Mouse (Mus musculus) kidney, adult 2 months (tissue): ENCODE data around the gene Abhd12b. TPM values are rescaled to one million over a fixed set of nuclear protein-coding genes. Genes with fewer than 3 reads are reported as not detected.

Experiments
- DNase-seq: peaks from one replicate; pipeline ENCODE4 v3.0.0; 2021
- H3K27ac ChIP-seq: fragments of 200-500 bp; 2 replicates; pipeline ENCODE4 v1.5.1; 2012; ENCODE audit warnings: low read depth, low read length, control low read depth, inconsistent platforms; ENCODE audit not compliant: insufficient read depth
- H3K27me3 ChIP-seq: fragments of 200-500 bp; replicated peaks from 2 replicates; pipeline ENCODE4 v1.6.1; 2012; ENCODE audit warnings: mild to moderate bottlenecking, moderate library complexity, low read length, inconsistent platforms; ENCODE audit not compliant: control insufficient read depth, insufficient read depth
- H3K36me3 ChIP-seq: fragments of 200-500 bp; 2 replicates; pipeline ENCODE4 v1.6.1; 2012; ENCODE audit warnings: mild to moderate bottlenecking, moderate library complexity, low read length, inconsistent platforms; ENCODE audit not compliant: control insufficient read depth, insufficient read depth
- H3K4me1 ChIP-seq: fragments of 200-500 bp; 2 replicates; pipeline ENCODE4 v1.6.1; 2011; ENCODE audit warnings: low read length; ENCODE audit not compliant: control insufficient read depth, insufficient read depth
- H3K4me3 ChIP-seq: fragments of 200-500 bp; 2 replicates; pipeline ENCODE4 v1.5.1; 2011; ENCODE audit warnings: mild to moderate bottlenecking, low read depth, low read length, control low read depth; ENCODE audit not compliant: insufficient read depth
- CTCF ChIP-seq: fragments of 200-500 bp; conservative IDR thresholded peaks from 2 replicates; pipeline ENCODE4 v1.5.1; 2011; ENCODE audit warnings: low read depth, mild to moderate bottlenecking, control low read depth, low read length, moderate library complexity, mixed read lengths; ENCODE audit not compliant: insufficient read depth, insufficient read length
- POLR2A ChIP-seq: fragments of 200-500 bp; IDR thresholded peaks from one replicate; pipeline ENCODE4 v1.6.1; 2011; ENCODE audit warnings: low read depth, low read length, control low read depth
- WGBS: fragments of 180-500 bp; shearing (Covaris S2); methylation state at CpG from one replicate; pipeline ENCODE4 v1.1.7; 2018; 5-methylcytosine and 5-hydroxymethylcytosine counted together
- polyA plus RNA-seq: library from polyadenylated mRNA; depleted of rRNA; stranded (reverse); fragments of >200 nt; gene quantifications from 2 replicates; pipeline ENCODE4 v1.2.3, GENCODE M21; 2012

Gene Abhd12b
- polyA plus RNA-seq, 1 experiment, result not detected

DNA sequence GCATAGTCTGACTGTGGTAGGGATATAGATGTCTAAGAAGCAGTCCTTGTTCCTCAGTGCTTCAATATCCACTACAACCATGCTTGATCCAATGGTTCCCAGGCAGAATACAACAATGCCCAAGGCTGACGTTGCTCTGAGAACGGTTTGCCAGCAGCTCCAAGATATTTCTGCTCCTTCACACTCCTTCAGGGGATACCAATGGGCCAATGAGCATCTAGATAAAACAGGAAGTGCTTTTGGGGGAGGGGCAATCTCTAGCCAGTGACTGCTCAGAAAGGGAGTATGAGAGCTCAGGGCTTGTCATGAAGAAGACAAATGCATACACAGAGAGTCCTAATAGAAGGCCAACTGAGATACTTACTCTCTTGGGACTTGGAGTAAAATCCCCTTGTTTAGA, 34.4 kb upstream of the Abhd12b start:
- 65% methylated on average over 2 of the region's 2 CpGs for WGBS
- TF ChIP-seq CTCF (no peak), POLR2A (no peak)

DNA sequence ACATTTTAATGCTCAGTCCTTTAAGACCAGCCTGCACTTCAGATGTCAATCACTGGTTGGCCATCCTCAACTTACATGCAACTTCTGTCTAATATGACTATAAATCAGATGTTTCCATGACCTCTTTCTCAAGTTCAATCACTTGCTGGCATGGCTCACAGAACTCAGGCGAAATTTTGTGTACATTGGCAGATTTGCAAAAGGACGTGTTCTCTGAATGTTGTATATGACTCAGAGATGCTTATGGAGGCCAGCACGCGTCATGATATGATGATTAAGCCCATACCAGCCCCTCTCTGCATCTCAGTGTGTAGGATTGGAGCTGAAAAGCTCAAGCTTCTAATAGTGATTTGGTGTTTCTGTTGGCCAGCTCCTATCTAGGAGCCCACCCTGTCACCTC, 27.3 kb upstream of the Abhd12b start:
- DNase-seq, result no peak
- Histone ChIP-seq H3K27me3 (no peaks in the 10 kb centered on the region; the same call in 1 of the 2 replicates), H3K36me3 (no peaks in the 10 kb centered on the region), H3K4me3 (no peak overlapping the region), H3K4me1 (no peaks in the 10 kb centered on the region), H3K27ac (no peak overlapping the region)
- 80% methylated on average over 4 of the region's 4 CpGs for WGBS
- no peak for TF ChIP-seq CTCF
- no peak for TF ChIP-seq POLR2A

More for the DNA sequence above, 34.4 kb upstream of the Abhd12b start:
- H3K36me3 ChIP-seq, result no peaks in the 10 kb centered on the region
- H3K27ac ChIP-seq, result no peak overlapping the region
- H3K4me3 ChIP-seq, result no peak overlapping the region
- no peaks in the 10 kb centered on the region for H3K27me3 ChIP-seq
- no peaks in the 10 kb centered on the region for H3K4me1 ChIP-seq
- no peak for DNase-seq

DNA sequence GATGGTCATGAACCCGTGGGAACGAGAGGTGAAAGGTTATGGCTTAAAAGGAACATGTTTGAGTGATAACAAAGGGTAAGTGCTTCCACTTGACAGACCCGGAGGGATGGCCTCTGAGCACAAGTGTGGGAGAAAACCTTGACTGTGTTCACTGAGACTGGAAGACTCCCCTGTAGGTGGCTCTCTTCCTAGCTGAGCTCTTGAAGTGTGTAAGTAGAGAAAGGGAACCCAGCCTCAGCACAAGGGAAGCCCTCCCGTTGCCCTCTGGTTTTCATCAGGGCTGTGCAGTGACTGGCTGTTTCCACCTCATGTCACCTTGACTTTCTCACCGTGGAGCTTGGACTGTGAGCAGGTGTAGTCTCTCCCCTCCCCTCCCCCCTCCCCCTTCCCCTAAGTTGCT, 24.8 kb upstream of the Abhd12b start:
- no peak overlapping the region for H3K27ac ChIP-seq
- 45% methylated on average over 5 of the region's 5 CpGs for WGBS
- no peak for TF ChIP-seq CTCF
- no peak for TF ChIP-seq POLR2A
- H3K4me3 ChIP-seq, result no peak overlapping the region
- DNase-seq, result no peak
- no peaks in the 10 kb centered on the region; the same call in 1 of the 2 replicates for H3K27me3 ChIP-seq
- no peaks in the 10 kb centered on the region for H3K36me3 ChIP-seq
- H3K4me1 ChIP-seq, result no peaks in the 10 kb centered on the region

DNA sequence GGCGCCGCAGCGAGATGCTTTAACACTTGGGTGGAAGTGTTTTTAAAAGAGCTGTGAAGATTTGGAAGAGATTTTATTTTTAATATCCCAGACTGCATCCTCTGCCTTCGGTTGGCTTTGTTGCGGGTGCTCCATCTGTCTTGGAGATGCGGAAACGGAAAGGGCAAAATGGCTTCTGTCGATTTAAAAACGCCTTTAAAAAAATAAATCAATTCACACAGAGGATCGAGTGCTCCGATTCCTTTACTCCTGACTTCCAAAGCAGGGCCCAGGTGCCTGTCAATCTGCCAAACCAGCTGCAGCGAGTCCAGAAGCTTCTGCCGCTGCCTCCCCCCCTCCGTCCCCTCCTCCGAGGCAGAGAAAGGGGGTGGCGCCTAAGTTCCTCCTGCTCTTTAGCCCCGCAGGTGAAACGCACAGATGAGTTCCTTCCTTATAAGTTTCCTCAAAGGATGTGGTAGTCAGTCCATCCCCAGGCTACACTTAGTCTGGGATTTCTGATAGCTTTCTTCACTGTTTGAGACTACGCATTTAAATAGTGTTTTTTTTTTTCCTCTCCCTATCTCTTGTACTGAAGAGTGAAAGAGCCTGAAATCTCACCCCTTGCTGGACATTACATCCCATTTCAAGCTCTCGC, 22.8 kb upstream of the Abhd12b start:
- TF ChIP-seq CTCF, result no peak
- TF ChIP-seq POLR2A, result no peak
- 49% methylated on average over 20 of the region's 20 CpGs for WGBS
- no peak overlapping the region for H3K4me3 ChIP-seq
- no peaks in the 10 kb centered on the region for H3K36me3 ChIP-seq
- DNase-seq, result no peak
- no peaks in the 10 kb centered on the region for H3K4me1 ChIP-seq
- no peaks in the 10 kb centered on the region; the same call in 1 of the 2 replicates for H3K27me3 ChIP-seq
- H3K27ac ChIP-seq, result no peak overlapping the region

DNA sequence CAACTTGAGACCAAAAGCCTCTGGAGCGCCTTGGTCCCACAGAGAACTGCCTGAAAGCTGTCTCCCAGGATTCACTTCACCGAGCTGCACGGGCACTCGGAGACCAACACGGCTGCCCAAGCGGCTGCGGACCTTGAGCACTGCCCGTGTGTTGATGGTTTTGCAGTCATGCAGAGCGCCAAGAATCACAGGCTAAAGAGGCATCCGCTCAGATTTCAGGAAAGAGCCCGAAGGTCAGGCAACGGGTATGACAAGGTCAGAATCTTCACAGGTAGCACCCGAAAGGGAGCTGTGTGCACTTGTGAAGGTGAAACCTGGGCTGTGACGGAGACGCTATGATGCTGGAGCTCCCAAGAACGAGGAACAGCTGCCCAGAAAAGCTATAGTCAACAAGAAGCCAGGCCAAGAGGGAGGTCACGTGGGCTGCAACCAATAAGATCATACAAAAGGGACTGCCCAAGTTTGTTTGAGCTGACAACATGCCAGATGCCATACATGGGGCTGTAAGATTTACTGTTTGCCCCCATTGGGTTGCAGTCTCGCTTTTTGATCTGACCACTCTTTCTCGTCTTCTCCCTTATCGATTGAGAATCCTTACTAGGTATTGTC, 19.2 kb upstream of the Abhd12b start:
- WGBS, result 41% methylated on average over 20 of the region's 20 CpGs
- H3K4me1 ChIP-seq, result no peaks in the 10 kb centered on the region
- no peaks in the 10 kb centered on the region for H3K36me3 ChIP-seq
- no peaks in the 10 kb centered on the region for H3K27me3 ChIP-seq
- 0 out of 2 replicates have a peak overlapping the region, but pooled peaks have one; percentile 9 for H3K4me3 ChIP-seq
- no peak overlapping the region for H3K27ac ChIP-seq
- DNase-seq, result peak; percentile 62
- TF ChIP-seq CTCF, result no peak
- no peak for TF ChIP-seq POLR2A

DNA sequence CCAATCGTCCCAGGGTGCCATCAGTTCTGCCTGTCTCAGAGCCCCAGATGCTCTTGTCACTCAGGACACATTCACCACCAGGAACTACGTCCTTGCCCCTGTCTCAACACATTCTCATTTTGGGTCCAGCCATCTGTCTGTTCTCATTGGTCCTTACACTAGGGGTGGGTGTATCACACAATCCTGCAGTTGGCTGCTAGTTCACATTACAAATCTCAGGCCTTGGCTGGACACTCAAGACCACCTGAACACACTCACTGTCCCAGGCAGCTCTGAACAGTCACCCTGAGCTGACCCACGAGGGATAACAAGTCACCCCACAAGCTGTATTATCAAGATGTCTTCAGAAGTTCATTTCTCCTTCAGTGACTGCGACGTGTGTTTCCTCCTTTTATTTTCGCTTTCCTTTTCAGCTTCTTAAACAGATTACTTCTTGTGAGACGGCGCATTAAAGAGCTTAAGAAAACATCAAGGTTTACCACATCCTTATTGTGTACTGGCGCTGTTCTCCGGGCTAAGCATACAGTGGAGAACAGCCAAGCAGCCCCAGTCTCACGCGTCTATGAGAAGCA, 17.7 kb upstream of the Abhd12b start:
- no peak overlapping the region for H3K4me3 ChIP-seq

DNA sequence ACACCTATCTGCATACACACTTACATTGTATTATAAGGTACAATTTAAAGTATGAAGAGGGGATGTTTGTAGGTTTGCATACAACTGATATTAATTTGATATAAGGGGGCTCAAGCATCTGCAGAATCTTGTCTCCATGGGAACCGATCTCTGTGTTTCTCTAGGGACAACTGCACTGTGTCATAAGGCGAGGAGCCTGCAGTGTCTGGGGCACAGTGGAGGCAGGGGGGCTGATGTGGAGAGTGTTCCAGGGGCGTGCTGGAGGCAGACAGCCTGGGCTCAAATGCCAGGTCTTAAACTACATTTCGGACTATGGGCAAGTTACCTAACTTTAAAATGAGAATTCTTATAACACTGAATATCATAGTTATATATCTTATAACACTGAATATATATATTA, 16.8 kb upstream of the Abhd12b start:
- DNase-seq, result no peak
- TF ChIP-seq CTCF, result no peak
- no peak for TF ChIP-seq POLR2A
- no peaks in the 10 kb centered on the region for H3K4me1 ChIP-seq
- 84% methylated on average over 4 of the region's 4 CpGs for WGBS
- H3K27ac ChIP-seq, result no peak overlapping the region
- no peaks in the 10 kb centered on the region for H3K27me3 ChIP-seq
- no peaks in the 10 kb centered on the region for H3K36me3 ChIP-seq
- H3K4me3 ChIP-seq, result no peak overlapping the region

More for the DNA sequence above, 17.7 kb upstream of the Abhd12b start:
- no peak overlapping the region for H3K27ac ChIP-seq
- no peaks in the 10 kb centered on the region for H3K4me1 ChIP-seq
- H3K27me3 ChIP-seq, result no peaks in the 10 kb centered on the region
- peak; percentile 37 for DNase-seq
- 51% methylated on average over 12 of the region's 12 CpGs for WGBS
- TF ChIP-seq POLR2A (no peak), CTCF (no peak)
- H3K36me3 ChIP-seq, result no peaks in the 10 kb centered on the region
